Mouse (Mus musculus) testis, adult 2 months (tissue): ENCODE data around the gene Fuk. TPM values are rescaled to one million over a fixed set of nuclear protein-coding genes. Genes with fewer than 3 reads are reported as not detected.
"Not testable (repeated sequence)": the region's sequence is repeated elsewhere in the genome, so short reads cannot be mapped to it uniquely, and the experiment has no call there.

Experiments used
- H3K27ac ChIP-seq: fragments of 200-500 bp; 2 replicates; pipeline ENCODE4 v1.5.1; 2012; ENCODE audit warnings: low read depth, low read length; ENCODE audit not compliant: control insufficient read depth, insufficient read depth
- H3K27me3 ChIP-seq: fragments of 200-500 bp; 2 replicates; pipeline ENCODE4 v1.6.1; 2012; ENCODE audit warnings: mild to moderate bottlenecking, low read length, moderate library complexity; ENCODE audit not compliant: control insufficient read depth, insufficient read depth
- H3K36me3 ChIP-seq: fragments of 200-500 bp; 2 replicates; pipeline ENCODE4 v1.6.1; 2012; ENCODE audit warnings: mild to moderate bottlenecking, low read length; ENCODE audit not compliant: control insufficient read depth, insufficient read depth
- H3K4me1 ChIP-seq: fragments of 200-500 bp; 2 replicates; pipeline ENCODE4 v1.6.1; 2012; ENCODE audit warnings: low read length; ENCODE audit not compliant: control insufficient read depth, insufficient read depth
- H3K4me3 ChIP-seq: fragments of 200-500 bp; 2 replicates; pipeline ENCODE4 v1.5.1; 2012; ENCODE audit warnings: low read depth, mild to moderate bottlenecking, low read length, moderate library complexity, mixed read lengths; ENCODE audit not compliant: control insufficient read depth
- CTCF ChIP-seq: fragments of 200-500 bp; IDR thresholded peaks from 2 replicates; pipeline ENCODE4 v1.5.1; 2012; ENCODE audit warnings: low read depth, mild to moderate bottlenecking, inconsistent platforms, low read length, moderate library complexity; ENCODE audit not compliant: control insufficient read depth, insufficient read depth, insufficient replicate concordance
- POLR2A ChIP-seq: fragments of 200-500 bp; IDR thresholded peaks from 2 replicates; pipeline ENCODE4 v1.6.1; 2012; ENCODE audit warnings: low read depth, mild to moderate bottlenecking, inconsistent platforms, low read length, moderate library complexity; ENCODE audit not compliant: control insufficient read depth
- polyA plus RNA-seq: library from polyadenylated mRNA; depleted of rRNA; stranded (reverse); fragments of >200 nt; gene quantifications from 2 replicates; pipeline ENCODE4 v1.2.3, GENCODE M21; 2012

Gene Fuk
- polyA plus RNA-seq, 1 experiment = 7.5 TPM

DNA sequence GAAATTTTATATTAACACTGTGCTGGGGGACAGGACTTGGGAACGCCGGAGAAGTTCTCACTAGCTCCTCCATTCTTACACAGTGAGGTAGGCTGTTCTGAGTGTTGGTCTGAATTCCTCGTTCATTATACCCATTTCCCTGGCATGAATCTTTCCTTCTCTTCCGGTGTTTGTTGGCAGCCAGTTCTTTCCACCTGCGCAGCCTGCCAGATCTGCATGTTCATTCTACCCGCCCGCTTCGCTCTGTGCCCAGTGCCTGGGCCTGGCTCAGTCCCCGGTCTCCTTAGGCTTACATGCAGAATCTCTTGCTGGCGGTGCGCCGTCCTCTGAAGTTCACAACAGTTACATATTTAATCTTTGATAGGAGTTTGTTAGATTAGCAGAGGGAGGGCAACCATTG is 33.9 kb upstream of the Fuk start:
- no peak for TF ChIP-seq POLR2A
- no peak for TF ChIP-seq CTCF
- H3K4me1 ChIP-seq = no peaks in the 10 kb centered on the region; the same call in 1 of the 2 replicates
- H3K36me3 ChIP-seq = no peaks in the 10 kb centered on the region

DNA sequence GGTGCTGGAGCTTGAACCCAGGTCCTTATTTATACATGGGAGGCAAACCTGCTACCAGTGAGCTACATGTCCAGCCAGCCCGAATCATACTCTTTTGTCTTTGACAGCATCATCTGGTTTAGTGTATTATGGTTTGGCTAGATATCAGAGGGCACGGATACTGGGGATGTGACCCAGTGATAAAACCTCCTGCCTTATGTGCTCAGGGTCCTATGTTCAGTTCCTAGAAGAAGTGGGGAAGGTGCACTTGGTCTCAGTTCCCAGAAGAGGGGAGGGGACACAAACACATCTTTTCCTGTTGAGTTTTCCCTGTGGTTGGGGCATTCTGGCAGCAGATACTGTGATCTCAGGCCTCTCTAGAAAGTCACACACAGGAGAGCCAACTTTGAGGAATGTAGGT is 31.0 kb upstream of the Fuk start:
- Histone ChIP-seq H3K36me3 (no peaks in the 10 kb centered on the region), H3K27me3 (no peaks in the 10 kb centered on the region)

More for the DNA sequence above, 33.9 kb upstream of the Fuk start:
- H3K27me3 ChIP-seq = no peaks in the 10 kb centered on the region
- H3K4me3 ChIP-seq = no peak overlapping the region
- H3K27ac ChIP-seq = no peak overlapping the region

DNA sequence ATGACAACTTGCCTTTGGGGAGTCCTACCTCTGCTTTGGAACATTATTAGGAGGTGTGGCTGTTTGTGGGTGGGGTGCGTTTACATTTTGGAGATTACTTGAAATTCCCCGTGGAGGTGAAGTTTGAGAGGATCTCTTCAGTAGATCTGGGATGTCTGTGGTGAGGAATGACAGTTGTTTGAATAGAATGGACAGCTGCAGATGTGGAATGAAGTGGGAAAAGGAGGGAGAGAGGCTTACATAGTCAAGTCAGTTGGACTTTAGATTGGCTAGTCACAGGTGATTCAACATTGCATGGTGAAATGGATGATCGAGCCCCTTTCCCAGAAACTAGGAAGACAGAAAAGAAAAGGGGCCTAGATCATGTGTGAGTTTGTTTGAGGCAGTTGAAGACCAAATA is 30.2 kb upstream of the Fuk start:
- no peaks in the 10 kb centered on the region for H3K36me3 ChIP-seq

More for the DNA sequence above, 31.0 kb upstream of the Fuk start:
- TF ChIP-seq CTCF (no peak), POLR2A (no peak)
- Histone ChIP-seq H3K4me1 (peaks cover 2% of the 10 kb centered on the region), H3K4me3 (no peak overlapping the region), H3K27ac (no peak overlapping the region)

GRCm38 (mm10) chr8:110931176-110931939 is 29.1 kb upstream of the Fuk start:
- Histone ChIP-seq H3K27me3 (no peaks in the 10 kb centered on the region), H3K4me3 (no peak overlapping the region), H3K27ac (no peak overlapping the region), H3K4me1 (peaks cover 5% of the 10 kb centered on the region; the same call in 1 of the 2 replicates), H3K36me3 (no peaks in the 10 kb centered on the region)
- TF ChIP-seq POLR2A (no peak), CTCF (no peak)

More for the DNA sequence above, 30.2 kb upstream of the Fuk start:
- TF ChIP-seq POLR2A = no peak
- no peak for TF ChIP-seq CTCF
- Histone ChIP-seq H3K4me3 (no peak overlapping the region), H3K27ac (no peak overlapping the region), H3K4me1 (peaks cover 5% of the 10 kb centered on the region), H3K27me3 (no peaks in the 10 kb centered on the region)

- H3K4me1 ChIP-seq, H3K27me3 ChIP-seq, H3K27ac ChIP-seq, H3K4me3 ChIP-seq, H3K36me3 ChIP-seq: not testable (repeated sequence)
Observed at GRCm38 (mm10) chr8:110929672-110930071, 27.4 kb upstream of the Fuk start.

DNA sequence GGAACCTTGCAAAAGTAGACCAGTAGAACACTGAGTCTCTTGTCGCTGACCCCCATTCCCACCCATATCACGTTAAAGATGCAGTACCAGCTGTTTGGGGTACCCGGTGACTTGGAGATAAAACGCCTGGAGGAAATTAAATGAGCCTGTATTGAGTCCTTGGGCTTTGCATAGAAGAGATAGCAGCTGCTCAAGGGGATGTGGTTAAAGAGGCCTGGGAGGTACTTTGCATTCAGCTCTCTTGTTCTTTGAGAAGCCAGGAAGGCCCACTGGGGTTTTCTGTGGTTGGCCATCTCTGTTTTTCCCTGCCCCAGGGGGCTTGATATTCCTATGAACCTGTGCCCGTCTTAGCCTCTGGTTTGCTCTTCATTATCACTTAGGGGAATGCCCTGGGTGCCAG is 26.8 kb upstream of the Fuk start:
- Histone ChIP-seq H3K27ac (no peak overlapping the region), H3K4me1 (peaks cover 5% of the 10 kb centered on the region; the same call in 1 of the 2 replicates), H3K4me3 (no peak overlapping the region), H3K36me3 (no peaks in the 10 kb centered on the region), H3K27me3 (no peaks in the 10 kb centered on the region)
- TF ChIP-seq CTCF (no peak), POLR2A (no peak)

GRCm38 (mm10) chr8:110928435-110928834 is 26.1 kb upstream of the Fuk start:
- no peak overlapping the region for H3K27ac ChIP-seq
- H3K36me3 ChIP-seq = no peaks in the 10 kb centered on the region

More at GRCm38 (mm10) chr8:110928435-110928834, 26.1 kb upstream of the Fuk start:
- H3K4me1 ChIP-seq = peaks cover 5% of the 10 kb centered on the region; the same call in 1 of the 2 replicates
- H3K27me3 ChIP-seq = no peaks in the 10 kb centered on the region
- no peak for TF ChIP-seq CTCF
- no peak for TF ChIP-seq POLR2A
- H3K4me3 ChIP-seq = no peak overlapping the region
